Mouse (Mus musculus): ENCODE data around the gene Phldb2. TPM values are rescaled to one million over a fixed set of nuclear protein-coding genes. Genes with fewer than 3 reads are reported as not detected.

The Phldb2 gene
- total and polyA plus RNA-seq, 2 experiments from 2014 or later = 32.8 to 33.2 TPM

DNA sequence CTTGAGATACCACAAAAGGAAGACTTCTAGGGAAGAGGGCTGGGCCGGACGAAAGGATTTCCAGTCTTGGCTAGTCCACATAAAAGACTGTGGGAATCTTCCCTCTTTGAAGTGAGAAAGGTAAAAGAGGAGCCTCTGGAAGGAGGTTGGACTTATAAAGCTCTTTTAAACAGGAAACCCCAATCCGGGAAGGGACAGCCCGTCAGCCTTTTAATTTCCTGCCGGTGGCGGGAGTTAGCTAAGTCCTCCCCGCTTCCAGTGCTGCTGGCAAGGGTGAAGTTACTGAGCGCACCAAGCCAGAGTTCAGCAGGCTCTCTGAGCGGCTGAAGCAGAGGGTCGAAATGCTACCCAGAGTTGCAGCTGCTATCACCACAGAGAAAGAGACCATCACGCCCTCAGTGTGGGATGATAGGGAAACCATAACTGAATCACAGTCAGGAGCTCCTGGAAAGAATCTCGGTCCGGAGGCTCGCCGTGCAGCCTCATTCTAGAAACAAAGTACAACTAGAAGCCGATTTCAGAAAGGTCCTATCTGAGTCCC is 110.0 kb downstream of the Phldb2 start:
- Histone ChIP-seq H3K4me2 (ENCODE audit: low read depth, low read length) (peak overlapping the region; percentile 84), H3K27ac (ENCODE audit: low read depth) (peak overlapping the region; percentile 96), H3K4me3 (ENCODE audit: low read depth, low read length) (peak overlapping the region; percentile 86), H3K4me1 (ENCODE audit: control insufficient read depth, insufficient read depth) (peaks cover 47% of the 10 kb centered on the region), H3K9me3 (replicated peaks; ENCODE audit: control insufficient read depth, low read length) (no peaks in the 10 kb centered on the region), H3K36me3 (replicated peaks; ENCODE audit: control insufficient read depth, insufficient read depth, low read length) (no peaks in the 10 kb centered on the region), H3K9ac (replicated peaks; ENCODE audit: low read depth, low read length) (peak overlapping the region; percentile 95), H3K27me3 (ENCODE audit: control insufficient read depth, insufficient read depth, low read length) (no peaks in the 10 kb centered on the region)
- peak; percentile 78 for DNase-seq (ENCODE audit: low spot score)
- peak; percentile 24; the same call in 1 of the 2 replicates for ATAC-seq (ENCODE audit: insufficient read depth, low read depth)
- under 1% methylated on average over 16 of the region's 16 CpGs for WGBS
- TF ChIP-seq EP300 (IDR thresholded peaks at IDR 0.05; ENCODE audit: low read depth) (no peak; the same call in 1 of the 2 replicates), CTCF (IDR thresholded peaks at IDR 0.05; ENCODE audit: low read depth) (no peak)

DNA sequence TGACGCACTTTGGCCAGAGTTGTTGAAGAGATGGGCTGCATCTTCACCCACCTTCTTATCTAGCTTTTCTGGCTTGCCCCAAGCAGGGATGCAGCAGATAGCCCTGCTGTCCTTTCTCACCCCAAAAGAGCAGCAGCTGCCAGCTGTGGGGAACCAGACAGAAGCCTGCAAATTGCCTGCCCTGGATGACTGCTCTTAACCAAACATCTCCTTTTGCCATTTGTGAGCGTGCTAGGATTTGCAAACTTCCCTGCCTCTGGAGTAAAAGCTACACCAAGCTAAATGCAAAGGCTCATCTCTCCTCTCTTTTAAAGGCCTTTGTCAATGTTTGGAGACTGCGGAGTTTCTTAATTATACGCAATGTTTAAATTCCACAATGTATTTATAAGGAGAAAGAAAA is 111.0 kb downstream of the Phldb2 start:
- H3K9ac ChIP-seq (replicated peaks; ENCODE audit: low read depth, low read length) = peak overlapping the region; percentile 95
- H3K4me1 ChIP-seq (ENCODE audit: control insufficient read depth, insufficient read depth) = peaks cover 57% of the 10 kb centered on the region
- no peaks in the 10 kb centered on the region for H3K9me3 ChIP-seq (replicated peaks; ENCODE audit: control insufficient read depth, low read length)
- peak overlapping the region; percentile 84 for H3K4me2 ChIP-seq (ENCODE audit: low read depth, low read length)
- H3K27ac ChIP-seq (ENCODE audit: low read depth) = peak overlapping the region; percentile 96
- peak overlapping the region; percentile 86 for H3K4me3 ChIP-seq (ENCODE audit: low read depth, low read length)
- no peaks in the 10 kb centered on the region for H3K27me3 ChIP-seq (ENCODE audit: control insufficient read depth, insufficient read depth, low read length)
- no peak for ATAC-seq (ENCODE audit: insufficient read depth, low read depth)
- no peak for TF ChIP-seq EP300 (IDR thresholded peaks at IDR 0.05; ENCODE audit: low read depth)
- TF ChIP-seq CTCF (IDR thresholded peaks at IDR 0.05; ENCODE audit: low read depth) = no peak
- 36% methylated on average over 4 of the region's 4 CpGs for WGBS
- DNase-seq (ENCODE audit: low spot score) = no peak
- no peaks in the 10 kb centered on the region for H3K36me3 ChIP-seq (replicated peaks; ENCODE audit: control insufficient read depth, insufficient read depth, low read length)

DNA sequence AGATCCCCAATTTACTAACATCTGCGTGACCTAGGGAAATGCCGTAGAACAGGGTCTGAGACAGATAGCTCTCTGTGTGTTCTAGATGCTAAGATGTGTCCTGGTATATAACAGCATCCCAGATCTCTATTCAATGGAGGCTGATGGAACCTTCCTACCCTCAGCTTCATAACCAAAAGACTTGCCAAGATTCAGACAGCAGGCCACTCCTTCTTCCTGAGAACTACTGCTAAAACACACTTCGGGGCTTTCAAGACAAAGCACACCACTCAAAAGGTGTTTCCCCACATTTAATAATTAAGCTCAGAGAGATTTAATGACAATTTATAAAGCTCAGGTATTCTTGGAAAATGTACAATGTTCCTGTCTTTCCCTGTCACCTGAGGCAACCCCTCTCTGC is 111.6 kb downstream of the Phldb2 start:
- 69% methylated on average over 3 of the region's 3 CpGs for WGBS
- peak overlapping the region; percentile 96 for H3K27ac ChIP-seq (ENCODE audit: low read depth)
- DNase-seq (ENCODE audit: low spot score) (no peak), ATAC-seq (ENCODE audit: insufficient read depth, low read depth) (no peak)
- no peak for TF ChIP-seq EP300 (IDR thresholded peaks at IDR 0.05; ENCODE audit: low read depth)
- no peak for TF ChIP-seq CTCF (IDR thresholded peaks at IDR 0.05; ENCODE audit: low read depth)
- no peaks in the 10 kb centered on the region for H3K27me3 ChIP-seq (ENCODE audit: control insufficient read depth, insufficient read depth, low read length)
- peak overlapping the region; percentile 86 for H3K4me3 ChIP-seq (ENCODE audit: low read depth, low read length)
- no peaks in the 10 kb centered on the region for H3K9me3 ChIP-seq (replicated peaks; ENCODE audit: control insufficient read depth, low read length)
- no peaks in the 10 kb centered on the region for H3K36me3 ChIP-seq (replicated peaks; ENCODE audit: control insufficient read depth, insufficient read depth, low read length)
- peak overlapping the region; percentile 84 for H3K4me2 ChIP-seq (ENCODE audit: low read depth, low read length)
- H3K9ac ChIP-seq (replicated peaks; ENCODE audit: low read depth, low read length) = peak overlapping the region; percentile 95; the same call in 1 of the 2 replicates
- H3K4me1 ChIP-seq (ENCODE audit: control insufficient read depth, insufficient read depth) = peaks cover 62% of the 10 kb centered on the region

DNA sequence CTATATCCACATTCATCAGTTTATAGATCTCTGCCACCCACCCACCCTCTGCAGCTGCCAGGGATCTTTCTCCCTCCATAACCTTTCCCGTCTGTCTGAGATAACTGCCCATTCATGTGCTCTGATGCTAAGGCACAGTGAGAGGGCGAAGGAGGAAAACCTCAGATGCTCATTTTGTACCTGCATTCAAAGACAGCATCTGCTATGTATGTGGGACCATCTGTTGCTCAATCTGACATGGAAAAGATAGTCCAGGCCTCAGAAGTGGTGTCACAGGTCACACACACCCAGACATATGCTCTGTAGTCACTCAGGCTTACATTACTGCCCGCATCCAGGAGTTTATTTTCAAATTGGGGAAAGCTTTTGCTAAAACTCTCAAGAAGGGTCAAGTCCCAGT is 112.4 kb downstream of the Phldb2 start:
- Histone ChIP-seq H3K4me2 (ENCODE audit: low read depth, low read length) (peak overlapping the region; percentile 84; the same call in 1 of the 2 replicates), H3K9ac (replicated peaks; ENCODE audit: low read depth, low read length) (0 out of 2 replicates have a peak overlapping the region, but pooled peaks have one; percentile 20), H3K36me3 (replicated peaks; ENCODE audit: control insufficient read depth, insufficient read depth, low read length) (no peaks in the 10 kb centered on the region), H3K4me3 (ENCODE audit: low read depth, low read length) (no peak overlapping the region), H3K27me3 (ENCODE audit: control insufficient read depth, insufficient read depth, low read length) (no peaks in the 10 kb centered on the region), H3K9me3 (replicated peaks; ENCODE audit: control insufficient read depth, low read length) (no peaks in the 10 kb centered on the region), H3K27ac (ENCODE audit: low read depth) (peak overlapping the region; percentile 96; the same call in 1 of the 2 replicates), H3K4me1 (ENCODE audit: control insufficient read depth, insufficient read depth) (peaks cover 69% of the 10 kb centered on the region)
- ATAC-seq (ENCODE audit: insufficient read depth, low read depth) (no peak), DNase-seq (ENCODE audit: low spot score) (no peak)
- 76% methylated on average over 3 of the region's 3 CpGs for WGBS
- TF ChIP-seq CTCF (IDR thresholded peaks at IDR 0.05; ENCODE audit: low read depth) (no peak), EP300 (IDR thresholded peaks at IDR 0.05; ENCODE audit: low read depth) (no peak)

DNA sequence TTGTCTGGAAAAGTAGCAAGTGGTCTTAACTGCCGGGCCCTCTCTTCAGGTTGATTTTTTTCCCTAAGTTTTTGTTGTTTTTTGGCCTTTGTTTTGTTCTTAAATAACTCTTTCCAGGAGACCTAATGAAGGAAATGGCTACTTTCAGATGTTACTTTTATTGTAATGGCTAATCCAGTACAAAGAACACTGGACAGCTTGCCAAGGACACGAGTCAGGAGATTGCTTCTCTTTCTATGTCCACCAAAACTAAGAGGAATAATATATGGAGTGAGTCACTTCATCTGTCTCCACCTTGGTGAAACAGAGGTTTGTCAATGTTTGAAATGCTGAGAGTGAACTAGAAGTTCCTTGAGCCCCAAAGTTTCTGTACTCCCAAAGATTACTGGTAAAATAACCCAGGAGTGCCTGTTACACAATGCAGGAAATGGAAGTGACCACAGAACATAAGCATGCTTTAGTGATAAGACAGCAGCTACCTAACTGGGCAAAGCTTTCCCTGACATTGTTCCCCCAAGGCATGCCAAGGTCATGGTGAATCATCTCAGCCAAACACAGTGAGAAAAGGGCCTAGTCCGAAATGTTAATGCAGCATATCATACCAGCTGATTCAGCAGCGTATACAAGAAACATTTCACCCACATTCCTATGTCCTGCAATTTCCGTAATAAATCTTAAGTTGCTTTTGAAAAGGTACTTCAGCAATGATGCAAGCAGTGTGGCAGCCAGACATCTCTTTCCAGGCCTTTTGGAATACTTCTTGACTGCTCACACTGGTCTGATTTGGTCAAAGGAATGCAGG is 115.7 kb downstream of the Phldb2 start:
- Histone ChIP-seq H3K27me3 (ENCODE audit: control insufficient read depth, insufficient read depth, low read length) (no peaks in the 10 kb centered on the region), H3K4me3 (ENCODE audit: low read depth, low read length) (no peak overlapping the region), H3K9me3 (replicated peaks; ENCODE audit: control insufficient read depth, low read length) (no peaks in the 10 kb centered on the region), H3K36me3 (replicated peaks; ENCODE audit: control insufficient read depth, insufficient read depth, low read length) (peaks cover 4% of the 10 kb centered on the region; the same call in 1 of the 2 replicates), H3K4me2 (ENCODE audit: low read depth, low read length) (peak overlapping the region; percentile 23; the same call in 1 of the 2 replicates), H3K9ac (replicated peaks; ENCODE audit: low read depth, low read length) (no peak overlapping the region), H3K27ac (ENCODE audit: low read depth) (peak overlapping the region; percentile 92), H3K4me1 (ENCODE audit: control insufficient read depth, insufficient read depth) (peaks cover 74% of the 10 kb centered on the region)
- peak; percentile 92 for DNase-seq (ENCODE audit: low spot score)
- 17% methylated on average over 5 of the region's 5 CpGs for WGBS
- TF ChIP-seq CTCF (IDR thresholded peaks at IDR 0.05; ENCODE audit: low read depth) (no peak), EP300 (IDR thresholded peaks at IDR 0.05; ENCODE audit: low read depth) (0 out of 2 replicates have a peak, but pooled peaks have one; percentile 52)
- peak; percentile 95 for ATAC-seq (ENCODE audit: insufficient read depth, low read depth)
